In the genomic region with DNA sequence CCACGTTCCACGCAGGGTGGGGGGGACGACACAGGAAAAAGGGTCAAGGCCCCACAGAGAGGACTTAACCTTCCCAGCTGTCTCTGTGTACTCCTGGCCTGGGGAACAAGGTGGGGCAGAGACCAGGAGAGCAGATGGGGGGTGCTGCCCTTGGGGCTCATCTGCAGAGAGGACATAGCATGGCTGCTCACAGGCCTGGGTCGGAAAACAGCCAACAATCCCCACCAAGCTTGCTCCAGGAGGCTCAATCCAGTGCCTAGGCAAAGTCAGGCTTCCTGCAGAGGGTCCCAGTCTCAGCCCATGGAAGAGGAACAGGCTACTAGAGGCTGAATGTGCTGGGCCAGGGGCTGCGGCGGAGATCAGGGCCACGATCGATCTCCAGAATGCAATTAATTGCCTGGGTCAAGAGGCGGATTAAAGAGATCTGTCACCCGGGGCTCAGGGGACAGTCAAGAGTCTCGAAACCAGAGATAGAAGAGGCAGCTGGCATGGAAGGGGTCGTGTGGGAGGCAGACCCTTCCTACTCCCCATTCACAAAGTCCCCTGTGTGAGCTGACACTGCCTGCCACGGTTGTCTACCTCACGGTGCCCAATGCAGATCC, we compare ENCODE assay signal across 7 mouse cellular contexts. TPM values are rescaled to one million over a fixed set of nuclear protein-coding genes. Genes with fewer than 3 reads are reported as not detected.
DNase-seq lines count a peak whose midpoint lies in the region; ATAC-seq and TF ChIP-seq lines count a peak whose summit lies in the region.

No protein-coding gene starts in this region.

- 40% methylated on average over 14 of the region's 14 CpGs for WGBS in kidney, postnatal 0 days
- 29% methylated on average over 14 of the region's 14 CpGs for WGBS in forebrain, embryonic 12.5 days
- 53% methylated on average over 14 of the region's 14 CpGs for WGBS in intestine, postnatal 0 days

- H3K4me3 ChIP-seq in kidney, postnatal 0 days (replicated peaks; ENCODE audit: low read depth, low read length), result no peak overlapping the region
- no peak overlapping the region for H3K4me3 ChIP-seq in forebrain, embryonic 12.5 days (replicated peaks)
- no peak overlapping the region for H3K4me3 ChIP-seq in intestine, postnatal 0 days (ENCODE audit: low read depth, low read length)

- H3K4me1 ChIP-seq in kidney, postnatal 0 days (replicated peaks; ENCODE audit: insufficient read depth, low read length), result peaks cover 68% of the 10 kb centered on the region
- H3K4me1 ChIP-seq in forebrain, embryonic 12.5 days, result peaks cover 90% of the 10 kb centered on the region
- peaks cover 42% of the 10 kb centered on the region for H3K4me1 ChIP-seq in intestine, postnatal 0 days (replicated peaks; ENCODE audit: control insufficient read depth, insufficient read depth, low read length)

- H3K9ac ChIP-seq in kidney, postnatal 0 days (ENCODE audit: low read depth, low read length), result peak overlapping the region; percentile 24; the same call in 1 of the 2 replicates
- peak overlapping the region; percentile 21 for H3K9ac ChIP-seq in forebrain, embryonic 12.5 days
- no peak overlapping the region for H3K9ac ChIP-seq in intestine, postnatal 0 days (ENCODE audit: low read depth, low read length)

- H3K27ac ChIP-seq in kidney, postnatal 0 days, result no peak overlapping the region
- H3K27ac ChIP-seq in forebrain, embryonic 12.5 days, result peak overlapping the region; percentile 97
- H3K27ac ChIP-seq in intestine, postnatal 0 days (ENCODE audit: low read depth, low read length), result peak overlapping the region; percentile 15; the same call in 1 of the 2 replicates

- no peaks in the 10 kb centered on the region for H3K9me3 ChIP-seq in kidney, postnatal 0 days (replicated peaks; ENCODE audit: low read length)
- no peaks in the 10 kb centered on the region for H3K9me3 ChIP-seq in forebrain, embryonic 12.5 days
- H3K9me3 ChIP-seq in intestine, postnatal 0 days (ENCODE audit: control insufficient read depth), result no peaks in the 10 kb centered on the region

- TF ChIP-seq CTCF in kidney, postnatal 0 days (IDR thresholded peaks at IDR 0.05; ENCODE audit: low read depth), result no peak
- no peak for TF ChIP-seq CTCF in intestine, postnatal 0 days (IDR thresholded peaks at IDR 0.05; ENCODE audit: low read depth)

- DNase-seq in kidney, postnatal 0 days (ENCODE audit: low spot score), result no peak
- DNase-seq in kidney, postnatal 25 days, result no peak
- peak; percentile 58 for DNase-seq in retina, embryonic 14.5 days (ENCODE audit: low spot score)
- no peak for DNase-seq in layer of hippocampus, postnatal 36 days
- no peak for DNase-seq in layer of hippocampus, adult 18-20 months (ENCODE audit: low spot score in 2 of 2)

- no peaks in the 10 kb centered on the region for H3K27me3 ChIP-seq in kidney, postnatal 0 days (ENCODE audit: insufficient read depth, low read length)
- H3K27me3 ChIP-seq in forebrain, embryonic 12.5 days, result no peaks in the 10 kb centered on the region
- H3K27me3 ChIP-seq in intestine, postnatal 0 days (replicated peaks; ENCODE audit: control insufficient read depth, insufficient read depth, low read length), result no peaks in the 10 kb centered on the region

- no peak for ATAC-seq in kidney, postnatal 0 days (replicated peaks; ENCODE audit: low FRiP score, low read depth)
- no peak for ATAC-seq in forebrain, embryonic 12.5 days (ENCODE audit: low FRiP score)
- no peak for ATAC-seq in intestine, postnatal 0 days

- H3K4me2 ChIP-seq in kidney, postnatal 0 days (ENCODE audit: low read length), result no peak overlapping the region
- H3K4me2 ChIP-seq in forebrain, embryonic 12.5 days, result peak overlapping the region; percentile 13; the same call in 1 of the 2 replicates
- 0 out of 2 replicates have a peak overlapping the region, but pooled peaks have one; percentile 67 for H3K4me2 ChIP-seq in intestine, postnatal 0 days (replicated peaks; ENCODE audit: low read depth)

- no peaks in the 10 kb centered on the region for H3K36me3 ChIP-seq in kidney, postnatal 0 days (ENCODE audit: insufficient read depth, low read length)
- no peaks in the 10 kb centered on the region for H3K36me3 ChIP-seq in forebrain, embryonic 12.5 days (replicated peaks)
- H3K36me3 ChIP-seq in intestine, postnatal 0 days (ENCODE audit: control insufficient read depth, insufficient read depth), result no peaks in the 10 kb centered on the region

RNA-seq across cellular contexts. Expression of a gene that starts 19.1 kb away (rescaled TPM):
- 14.6 and 15.5 TPM in 2 replicates for polyA plus RNA-seq in kidney, postnatal 0 days (2015; fragmentation: Nextera tagmentation; extraction: Ambion mirVana)
- polyA plus RNA-seq in forebrain, embryonic 12.5 days (2016; fragmentation: Nextera tagmentation; extraction: Ambion mirVana), result 26.0 and 27.0 TPM in 2 replicates
- 7.1 and 7.6 TPM in 2 replicates for polyA plus RNA-seq in intestine, postnatal 0 days (2015; fragmentation: Nextera tagmentation; extraction: Ambion mirVana)
- total RNA-seq in layer of hippocampus, postnatal 36 days (2021), result 100 to 1,000 TPM; 266 to 300 TPM
- total RNA-seq in layer of hippocampus, adult 18-20 months (2021), result 100 to 1,000 TPM; 291 to 298 TPM
